Mouse (Mus musculus) cortical plate, adult 2 months (tissue): ENCODE results near the gene Hoxc9.

ENCODE experiments used
- CTCF ChIP-seq: fragments of 200-500 bp; IDR thresholded peaks from 2 replicates; pipeline ENCODE4 v1.5.1; 2011; ENCODE audit warnings: mild to moderate bottlenecking, control low read depth, low read length; ENCODE audit not compliant: insufficient read depth; ENCODE audit errors: extremely low read depth
- POLR2A ChIP-seq: fragments of 200-500 bp; IDR thresholded peaks from 2 replicates; pipeline ENCODE4 v1.6.1; 2011; ENCODE audit warnings: mild to moderate bottlenecking, low read length, control low read depth; ENCODE audit not compliant: insufficient read depth; ENCODE audit errors: extremely low read depth

GRCm38 (mm10) chr15:102990461-102991397, 14.5 kb downstream of the Hoxc9 start, which contains the start of gene Hoxc8:
- no peak for TF ChIP-seq POLR2A
- TF ChIP-seq CTCF: no peak
